Mouse (Mus musculus): Measurements from ENCODE around the gene Ppp1r9a. TPM values are rescaled to one million over a fixed set of nuclear protein-coding genes. Genes with fewer than 3 reads are reported as not detected.

Gene Ppp1r9a
- polyA plus RNA-seq, 1 experiment from 2014 or later: 27.0 TPM

DNA sequence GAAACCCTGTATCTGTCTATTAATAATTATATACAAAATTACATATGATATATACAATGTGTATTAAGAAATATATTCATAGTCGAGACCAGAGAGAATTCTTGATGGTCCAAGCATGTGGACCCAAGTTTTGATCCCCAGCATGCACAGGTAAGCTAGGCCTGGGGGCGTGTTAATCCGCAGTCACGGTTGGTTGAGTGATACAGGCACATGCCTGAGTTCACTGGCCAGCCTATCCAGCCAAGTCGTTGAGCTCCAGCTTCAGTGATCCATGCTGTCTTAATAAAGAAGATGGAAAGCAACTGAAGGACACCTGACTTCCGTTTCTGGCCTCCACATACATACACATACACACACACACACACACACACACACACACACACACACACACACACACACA is 233.3 kb downstream of the Ppp1r9a start:
- peaks cover 4% of the 10 kb centered on the region; the same call in 1 of the 2 replicates for H3K36me3 ChIP-seq
- ATAC-seq (ENCODE audit: insufficient number of reproducible peaks, insufficient read depth, low FRiP score, low TSS enrichment, low read depth): no peak
- 81% methylated on average over 6 of the region's 6 CpGs for WGBS

DNA sequence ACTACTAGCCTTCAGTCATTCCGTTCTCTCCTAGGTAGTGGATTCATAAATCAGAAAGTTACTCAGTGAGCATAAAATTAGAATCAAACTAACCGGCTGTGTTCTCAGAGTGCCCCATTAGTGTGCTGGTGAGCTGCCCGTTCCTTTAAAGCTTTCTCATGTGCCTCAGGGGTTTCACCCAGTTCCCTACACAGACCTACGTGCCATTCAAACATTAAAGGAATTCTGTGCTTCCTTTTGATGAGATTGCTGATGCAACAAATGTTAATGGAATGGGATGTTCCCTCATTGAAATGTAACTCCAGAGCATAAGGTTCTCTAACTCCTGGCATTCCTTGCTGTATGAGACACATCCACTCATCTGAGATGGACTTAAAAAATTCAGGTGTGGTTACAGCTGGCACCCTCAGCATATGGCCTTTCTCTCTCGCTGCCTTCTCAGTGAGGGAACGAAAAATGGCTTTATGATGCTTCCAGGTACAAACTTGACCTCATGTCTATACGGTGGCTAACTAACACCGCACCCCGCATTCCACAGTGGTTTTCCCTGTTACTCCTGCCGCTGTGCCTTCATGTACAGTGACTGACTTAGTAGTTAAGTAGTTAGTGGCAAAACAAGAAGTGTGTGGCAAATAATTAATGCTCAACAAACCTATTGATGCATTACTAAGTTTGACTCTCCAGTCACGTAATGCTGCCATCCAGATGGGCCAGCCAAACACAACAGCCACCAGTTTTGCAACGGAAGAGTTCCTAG is 236.3 kb downstream of the Ppp1r9a start:
- ATAC-seq (ENCODE audit: insufficient number of reproducible peaks, insufficient read depth, low FRiP score, low TSS enrichment, low read depth): no peak
- Histone ChIP-seq H3K4me1 (replicated peaks) (peaks cover 14% of the 10 kb centered on the region), H3K4me2 (no peak overlapping the region), H3K9me3 (no peaks in the 10 kb centered on the region), H3K27ac (no peak overlapping the region), H3K36me3 (peaks cover 4% of the 10 kb centered on the region; the same call in 1 of the 2 replicates), H3K9ac (replicated peaks) (no peak overlapping the region), H3K4me3 (replicated peaks) (no peak overlapping the region), H3K27me3 (no peaks in the 10 kb centered on the region)
- WGBS: 76% methylated on average over 12 of the region's 12 CpGs

More for the DNA sequence above, 233.3 kb downstream of the Ppp1r9a start:
- H3K4me1 ChIP-seq (replicated peaks): peaks cover 26% of the 10 kb centered on the region
- H3K27ac ChIP-seq: no peak overlapping the region
- no peak overlapping the region for H3K4me2 ChIP-seq
- H3K27me3 ChIP-seq: no peaks in the 10 kb centered on the region
- H3K9me3 ChIP-seq: no peaks in the 10 kb centered on the region
- no peak overlapping the region for H3K9ac ChIP-seq (replicated peaks)
- H3K4me3 ChIP-seq (replicated peaks): no peak overlapping the region

DNA sequence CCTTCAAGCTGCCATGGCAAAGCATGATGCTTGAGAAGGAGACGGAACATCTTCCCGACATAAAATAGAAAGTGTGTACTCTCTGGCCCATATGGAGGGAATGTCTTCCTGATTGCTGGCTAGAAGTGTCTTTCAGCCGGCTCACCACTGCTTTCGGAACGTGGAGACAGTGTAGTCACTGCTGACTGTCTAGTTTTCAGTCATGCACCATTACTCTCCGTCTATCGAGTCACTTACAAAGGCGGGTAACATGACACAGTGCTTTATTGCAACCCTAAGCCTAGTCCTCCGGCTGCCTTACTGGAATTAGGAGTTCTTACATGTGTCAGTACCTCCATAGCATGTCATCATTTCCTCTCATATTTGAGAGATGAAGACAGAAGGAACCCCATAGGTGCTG is 236.9 kb downstream of the Ppp1r9a start:
- H3K9ac ChIP-seq (replicated peaks): no peak overlapping the region
- H3K4me2 ChIP-seq: no peak overlapping the region
- H3K4me3 ChIP-seq (replicated peaks): no peak overlapping the region
- H3K27me3 ChIP-seq: no peaks in the 10 kb centered on the region
- peaks cover 8% of the 10 kb centered on the region for H3K4me1 ChIP-seq (replicated peaks)
- peaks cover 4% of the 10 kb centered on the region; the same call in 1 of the 2 replicates for H3K36me3 ChIP-seq
- no peak overlapping the region for H3K27ac ChIP-seq
- H3K9me3 ChIP-seq: no peaks in the 10 kb centered on the region
- WGBS: 86% methylated on average over 9 of the region's 9 CpGs
- no peak for ATAC-seq (ENCODE audit: insufficient number of reproducible peaks, insufficient read depth, low FRiP score, low TSS enrichment, low read depth)

DNA sequence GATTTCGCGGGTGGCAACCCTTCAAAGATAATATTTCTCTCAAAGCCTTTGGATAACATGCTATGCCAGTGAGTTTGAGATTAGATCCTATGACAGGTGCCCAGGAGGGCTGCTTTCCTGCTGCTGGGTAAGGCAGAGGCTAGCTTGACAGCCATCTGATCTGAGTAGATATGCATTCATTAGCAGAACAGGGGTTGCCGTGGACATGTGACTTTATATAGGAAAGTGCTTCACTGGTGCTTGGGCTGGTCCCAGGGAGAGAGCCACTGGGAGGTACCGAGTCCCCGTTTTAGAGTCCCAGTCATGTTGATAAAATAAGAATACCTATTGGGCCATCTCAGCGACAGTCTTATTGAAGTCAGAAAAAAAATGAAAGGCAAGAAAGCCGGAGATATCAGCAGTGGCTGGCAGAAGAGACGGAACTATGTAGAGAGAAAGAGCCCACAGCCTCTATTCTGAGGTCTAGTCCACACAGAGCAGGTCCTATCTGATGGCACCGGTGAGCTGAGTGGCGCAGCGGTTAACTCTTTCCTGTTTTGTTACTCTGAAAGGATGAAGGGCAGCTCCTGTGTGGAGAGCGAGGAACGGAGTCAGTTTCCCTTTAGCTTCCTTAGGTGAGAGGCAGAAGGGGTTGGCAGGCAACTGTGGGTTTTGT is 244.9 kb downstream of the Ppp1r9a start:
- Histone ChIP-seq H3K9ac (replicated peaks) (no peak overlapping the region), H3K36me3 (no peaks in the 10 kb centered on the region; the same call in 1 of the 2 replicates), H3K9me3 (no peaks in the 10 kb centered on the region), H3K4me1 (replicated peaks) (no peaks in the 10 kb centered on the region), H3K4me3 (replicated peaks) (no peak overlapping the region), H3K27me3 (no peaks in the 10 kb centered on the region), H3K4me2 (no peak overlapping the region), H3K27ac (no peak overlapping the region)
- ATAC-seq (ENCODE audit: insufficient number of reproducible peaks, insufficient read depth, low FRiP score, low TSS enrichment, low read depth): no peak
- 72% methylated on average over 13 of the region's 13 CpGs for WGBS

DNA sequence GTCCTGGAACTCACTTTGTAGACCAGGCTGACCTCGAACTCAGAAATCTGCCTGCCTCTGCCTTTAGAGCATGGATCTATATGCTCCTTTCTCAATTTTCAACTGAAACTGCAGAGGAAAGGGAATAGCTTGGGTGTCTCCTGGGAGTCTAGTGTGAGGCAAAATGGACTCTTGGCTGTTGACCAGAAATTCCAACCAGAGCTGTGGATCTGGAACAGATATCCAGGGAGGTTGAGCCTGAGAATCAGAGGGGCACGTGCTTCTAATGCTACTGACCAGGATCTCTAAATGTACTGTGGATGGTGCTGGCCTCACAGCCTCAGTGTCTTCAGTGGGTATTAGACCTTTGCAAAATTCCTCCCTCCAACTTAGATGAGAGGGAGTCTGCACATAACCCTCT is 247.2 kb downstream of the Ppp1r9a start:
- ATAC-seq (ENCODE audit: insufficient number of reproducible peaks, insufficient read depth, low FRiP score, low TSS enrichment, low read depth): no peak
- H3K4me2 ChIP-seq: no peak overlapping the region
- H3K9ac ChIP-seq (replicated peaks): no peak overlapping the region
- no peaks in the 10 kb centered on the region for H3K27me3 ChIP-seq
- H3K4me3 ChIP-seq (replicated peaks): no peak overlapping the region
- no peaks in the 10 kb centered on the region for H3K9me3 ChIP-seq
- H3K27ac ChIP-seq: no peak overlapping the region
- 82% methylated on average over 2 of the region's 2 CpGs for WGBS
- peaks cover 10% of the 10 kb centered on the region for H3K36me3 ChIP-seq
- H3K4me1 ChIP-seq (replicated peaks): no peaks in the 10 kb centered on the region

DNA sequence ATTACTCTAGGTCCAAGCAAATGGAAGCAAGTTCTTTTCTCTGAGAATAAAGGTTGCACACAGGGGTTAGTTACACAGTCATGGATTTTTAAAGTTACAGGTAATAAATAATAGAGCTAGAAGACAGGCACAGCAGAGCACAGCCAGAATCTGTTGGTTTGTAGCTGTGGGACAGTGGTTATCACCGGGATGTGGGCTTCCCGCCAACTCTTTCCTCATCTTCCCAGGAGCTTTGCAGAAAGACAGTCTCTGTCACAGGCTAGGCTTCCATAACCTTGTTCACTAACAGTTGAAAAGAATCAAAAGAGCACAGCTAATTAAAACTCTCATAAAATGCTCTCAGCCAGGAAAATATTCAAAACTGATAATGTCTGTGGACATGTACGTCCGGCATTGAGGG is 248.5 kb downstream of the Ppp1r9a start:
- WGBS: 81% methylated on average over 4 of the region's 4 CpGs
- no peak overlapping the region for H3K9ac ChIP-seq (replicated peaks)
- no peaks in the 10 kb centered on the region for H3K27me3 ChIP-seq
- no peak for ATAC-seq (ENCODE audit: insufficient number of reproducible peaks, insufficient read depth, low FRiP score, low TSS enrichment, low read depth)
- H3K36me3 ChIP-seq: peaks cover 17% of the 10 kb centered on the region
- no peaks in the 10 kb centered on the region for H3K9me3 ChIP-seq
- H3K4me2 ChIP-seq: no peak overlapping the region
- no peak overlapping the region for H3K27ac ChIP-seq
- no peak overlapping the region for H3K4me3 ChIP-seq (replicated peaks)
- H3K4me1 ChIP-seq (replicated peaks): no peaks in the 10 kb centered on the region

DNA sequence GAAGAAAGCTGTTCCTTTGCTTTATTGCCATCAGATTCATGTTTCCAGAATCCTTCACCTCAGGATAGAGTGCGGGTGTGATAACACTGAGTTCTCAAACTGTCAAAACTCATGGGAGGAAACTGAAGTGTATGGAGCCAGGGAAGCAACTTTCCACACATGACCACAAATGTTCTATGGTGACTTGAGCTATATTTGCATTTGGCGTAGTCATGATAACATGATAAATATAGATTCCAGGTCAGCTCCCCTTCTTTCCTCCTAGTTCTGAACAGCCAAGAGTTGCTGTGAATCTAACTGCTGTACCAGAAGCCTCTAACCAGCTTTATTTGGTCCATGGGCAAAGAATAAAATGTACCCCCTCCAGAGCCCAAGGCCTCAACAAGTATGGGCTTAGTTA is 249.5 kb downstream of the Ppp1r9a start:
- no peaks in the 10 kb centered on the region for H3K27me3 ChIP-seq
- H3K4me2 ChIP-seq: no peak overlapping the region
- H3K4me3 ChIP-seq (replicated peaks): no peak overlapping the region
- H3K36me3 ChIP-seq: peaks cover 17% of the 10 kb centered on the region
- no peak overlapping the region for H3K27ac ChIP-seq
- ATAC-seq (ENCODE audit: insufficient number of reproducible peaks, insufficient read depth, low FRiP score, low TSS enrichment, low read depth): no peak
- no peak overlapping the region for H3K9ac ChIP-seq (replicated peaks)
- WGBS: 95% methylated on average over 2 of the region's 2 CpGs
- no peaks in the 10 kb centered on the region for H3K4me1 ChIP-seq (replicated peaks)
- no peaks in the 10 kb centered on the region for H3K9me3 ChIP-seq

DNA sequence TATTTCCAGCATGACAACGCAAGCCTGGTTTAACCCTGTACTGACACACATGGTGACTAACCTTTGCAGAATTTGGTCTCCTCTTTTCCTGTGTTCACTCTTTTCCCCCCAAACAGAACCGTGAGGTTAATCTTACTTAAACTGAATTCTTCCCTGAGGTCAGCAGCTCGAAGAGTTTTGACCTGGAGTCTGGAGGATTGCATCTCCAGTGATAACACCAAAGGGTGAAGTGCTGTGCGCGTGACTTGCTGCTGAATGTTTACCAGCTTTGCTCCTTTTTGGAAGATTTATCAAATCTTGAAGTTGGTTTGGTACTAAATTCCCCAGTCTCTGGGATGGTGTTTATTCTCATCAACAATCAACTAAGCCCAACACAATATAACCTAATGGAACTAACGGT is 252.1 kb downstream of the Ppp1r9a start:
- Histone ChIP-seq H3K36me3 (peaks cover 35% of the 10 kb centered on the region), H3K4me2 (no peak overlapping the region), H3K27ac (no peak overlapping the region), H3K9me3 (no peaks in the 10 kb centered on the region), H3K4me3 (replicated peaks) (no peak overlapping the region), H3K9ac (replicated peaks) (no peak overlapping the region), H3K27me3 (no peaks in the 10 kb centered on the region), H3K4me1 (replicated peaks) (no peaks in the 10 kb centered on the region)
- WGBS: 83% methylated on average over 6 of the region's 6 CpGs
- ATAC-seq (ENCODE audit: insufficient number of reproducible peaks, insufficient read depth, low FRiP score, low TSS enrichment, low read depth): no peak

DNA sequence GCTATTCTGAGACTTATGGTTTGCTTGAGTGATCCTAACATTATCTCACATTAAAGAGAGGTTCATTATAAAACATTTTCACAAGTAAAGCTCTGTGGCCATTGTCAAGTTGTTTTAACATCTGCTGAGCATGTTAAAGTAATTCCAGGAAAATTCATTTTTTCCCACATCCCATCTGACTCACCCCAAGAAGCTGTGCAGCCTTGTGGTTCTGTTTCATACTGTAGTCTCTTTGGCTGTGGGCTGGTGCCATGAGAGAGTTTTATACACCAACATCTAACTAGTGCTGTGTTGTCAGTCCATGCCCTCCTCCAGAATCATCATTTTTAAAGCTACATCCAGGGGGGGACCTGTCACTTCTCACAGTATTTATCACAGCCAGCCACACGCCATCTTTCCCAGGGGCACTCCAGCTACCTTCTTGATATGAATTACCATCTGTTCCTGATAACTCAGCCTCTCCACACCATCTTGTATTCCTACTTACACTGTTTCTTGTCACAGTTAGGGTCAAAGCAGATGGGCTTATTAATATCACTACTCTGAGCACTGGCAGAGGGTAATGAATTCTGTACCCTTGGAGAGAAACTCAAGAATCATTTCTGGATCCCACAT is 252.7 kb downstream of the Ppp1r9a start:
- WGBS: 62% methylated on average over 1 of the region's 1 CpGs
- ATAC-seq (ENCODE audit: insufficient number of reproducible peaks, insufficient read depth, low FRiP score, low TSS enrichment, low read depth): no peak
- no peaks in the 10 kb centered on the region for H3K4me1 ChIP-seq (replicated peaks)
- H3K27me3 ChIP-seq: no peaks in the 10 kb centered on the region
- no peak overlapping the region for H3K27ac ChIP-seq
- no peak overlapping the region for H3K4me3 ChIP-seq (replicated peaks)
- H3K9me3 ChIP-seq: no peaks in the 10 kb centered on the region
- peaks cover 42% of the 10 kb centered on the region for H3K36me3 ChIP-seq
- H3K4me2 ChIP-seq: no peak overlapping the region
- H3K9ac ChIP-seq (replicated peaks): no peak overlapping the region

DNA sequence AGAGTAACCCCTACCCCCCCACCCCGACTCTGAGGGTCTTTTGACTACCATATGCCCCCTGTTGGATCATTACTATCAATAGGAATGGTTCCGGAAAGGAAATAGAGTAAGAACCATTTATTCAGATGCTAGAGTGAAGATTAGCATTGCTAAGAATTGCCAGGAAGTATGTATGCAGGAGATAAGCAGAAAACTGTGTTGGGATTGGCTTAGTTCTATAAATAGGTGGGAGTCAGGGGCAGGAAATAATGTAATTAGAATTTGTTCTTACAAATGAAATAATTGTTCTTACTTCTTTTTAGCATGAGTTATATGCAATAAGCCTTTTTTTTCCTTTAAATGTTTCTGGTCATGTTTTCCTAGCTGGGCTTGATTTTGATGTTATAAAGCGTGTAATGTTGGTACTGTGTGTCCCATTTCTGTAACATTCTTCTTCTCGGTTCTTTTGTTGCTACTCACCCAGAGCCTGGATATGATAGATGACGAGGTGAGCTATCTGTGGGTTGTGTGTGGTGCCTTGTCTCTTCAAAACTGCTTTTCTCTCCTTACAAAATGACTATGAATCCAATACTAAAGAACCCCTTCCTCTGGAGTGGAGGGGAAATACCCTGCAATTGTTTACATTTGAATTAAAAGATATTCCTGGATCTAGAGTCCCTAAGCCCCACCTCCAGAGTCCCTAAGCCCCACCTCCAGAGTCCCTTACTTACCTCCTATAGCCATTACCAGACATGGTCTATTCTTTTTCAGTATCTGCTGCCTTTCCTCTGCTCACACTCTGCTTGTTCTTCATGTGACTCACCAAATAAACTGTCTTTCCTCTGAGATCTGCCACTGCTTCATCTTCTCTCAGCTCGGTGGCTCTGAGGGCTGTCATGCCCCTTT is 254.1 kb downstream of the Ppp1r9a start:
- Histone ChIP-seq H3K4me1 (replicated peaks) (no peaks in the 10 kb centered on the region), H3K9ac (replicated peaks) (no peak overlapping the region), H3K27ac (no peak overlapping the region), H3K9me3 (no peaks in the 10 kb centered on the region), H3K27me3 (no peaks in the 10 kb centered on the region), H3K4me3 (replicated peaks) (no peak overlapping the region), H3K4me2 (no peak overlapping the region), H3K36me3 (peaks cover 42% of the 10 kb centered on the region)
- WGBS: 87% methylated on average over 6 of the region's 6 CpGs
- ATAC-seq (ENCODE audit: insufficient number of reproducible peaks, insufficient read depth, low FRiP score, low TSS enrichment, low read depth): no peak

DNA sequence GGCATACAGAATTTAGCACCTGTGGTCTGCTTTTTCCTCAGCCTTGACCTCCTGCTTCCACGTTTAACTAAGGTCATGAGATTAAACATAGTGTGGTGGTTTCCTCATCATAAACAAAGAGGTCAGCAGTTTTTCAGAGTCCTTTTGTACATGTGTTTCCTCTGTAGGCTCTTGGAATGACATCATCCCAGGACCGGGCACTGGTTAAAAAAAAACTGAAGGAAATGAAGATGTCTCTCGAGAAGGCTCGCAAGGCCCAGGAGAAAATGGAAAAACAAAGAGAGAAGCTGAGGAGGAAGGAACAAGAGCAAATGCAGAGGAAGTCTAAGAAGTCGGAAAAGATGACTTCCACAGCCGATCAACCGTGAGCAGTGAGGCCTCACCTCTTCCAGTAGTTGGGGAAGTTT is 256.7 kb downstream of the Ppp1r9a start:
- ATAC-seq (ENCODE audit: insufficient number of reproducible peaks, insufficient read depth, low FRiP score, low TSS enrichment, low read depth): no peak
- Histone ChIP-seq H3K4me3 (replicated peaks) (no peak overlapping the region), H3K9ac (replicated peaks) (no peak overlapping the region), H3K27me3 (no peaks in the 10 kb centered on the region), H3K4me2 (no peak overlapping the region), H3K27ac (no peak overlapping the region), H3K4me1 (replicated peaks) (no peaks in the 10 kb centered on the region), H3K36me3 (peaks cover 37% of the 10 kb centered on the region), H3K9me3 (no peaks in the 10 kb centered on the region)
- 86% methylated on average over 7 of the region's 7 CpGs for WGBS

All from limb, embryonic 12.5 days (tissue).